Comparison of ENCODE assay signal across 24 mouse cellular contexts in genomic region chr14:67123300-67123699, GRCm38 (mm10).
DNase-seq lines count a peak whose midpoint lies in the region; ATAC-seq lines count a peak whose summit lies in the region.
"Had no signal": no experiment of that assay in that cellular context is flagged by ENCODE, and none has a peak within 500 bp of the region (broad histone marks: within the 10 kb centered on the region; RNA-seq: fewer than 3 reads in every experiment).

No protein-coding gene starts in this region.

- DNase-seq in layer of hippocampus, adult 9-11 months, result peak; percentile 71
- no peak for DNase-seq in layer of hippocampus, postnatal 25 days (ENCODE audit: extremely low spot score in 1 of 2, low spot score in 1 of 2)
- DNase-seq in frontal cortex, adult 2 months (ENCODE audit: extremely low spot score in 1 of 2, low spot score in 1 of 2), result peak; percentile 88 to 91
- peak; percentile 79 to 94 for DNase-seq in left cerebral cortex, postnatal 14 days (ENCODE audit: low spot score in 2 of 2)
- DNase-seq in right cerebral cortex, postnatal 36 days (ENCODE audit: low spot score in 2 of 2), result peak; percentile 81 to 86
- DNase-seq: B cell, adult 2 months; cerebellum, adult 11 months; cerebellum, postnatal 36 days; gastrocnemius, adult 2 months; kidney, adult 8-10 months; kidney, postnatal 14 days; thymus, postnatal 25 days had no signal

- no peak overlapping the region for H3K4me2 ChIP-seq in midbrain, embryonic 16.5 days (ENCODE audit: low read length)
- H3K4me2 ChIP-seq: hindbrain, embryonic 12.5 days; limb, embryonic 15.5 days; liver, embryonic 15.5 days; midbrain, embryonic 11.5 days; neural tube, embryonic 13.5 days had no signal

- intact Hi-C loops in left cerebral cortex, postnatal 14 days (cut with DNase I), result no loop called here

- 77% methylated on average over 7 of the region's 7 CpGs for WGBS in midbrain, embryonic 16.5 days

- H3K36me3 ChIP-seq in midbrain, embryonic 16.5 days (ENCODE audit: control insufficient read depth, insufficient read depth, low read length), result no peaks in the 10 kb centered on the region
- H3K36me3 ChIP-seq: embryonic facial prominence, embryonic 10.5 days; heart, embryonic 10.5 days; hindbrain, embryonic 12.5 days; limb, embryonic 15.5 days; liver, embryonic 15.5 days; neural tube, embryonic 13.5 days had no signal

- ATAC-seq in midbrain, embryonic 16.5 days, result no peak
- ATAC-seq in CD4-positive, CD25-positive, alpha-beta regulatory T cell, adult 4 months, result no peak
- no peak for ATAC-seq in activated CD4-positive, CD25-positive, alpha-beta regulatory T cell, adult 4 months
- ATAC-seq: inflammation-experienced regulatory T-cells, adult 6 months had no signal

- no peak overlapping the region for H3K9ac ChIP-seq in midbrain, embryonic 16.5 days (ENCODE audit: low read depth, low read length)
- H3K9ac ChIP-seq: hindbrain, embryonic 12.5 days; limb, embryonic 15.5 days; liver, embryonic 15.5 days; neural tube, embryonic 13.5 days had no signal

- H3K27me3 ChIP-seq in midbrain, embryonic 16.5 days (ENCODE audit: control insufficient read depth, insufficient read depth, low read depth, low read length), result no peaks in the 10 kb centered on the region
- H3K27me3 ChIP-seq: hindbrain, embryonic 12.5 days; liver, embryonic 15.5 days; neural tube, embryonic 13.5 days had no signal

- no peaks in the 10 kb centered on the region for H3K4me1 ChIP-seq in midbrain, embryonic 16.5 days (ENCODE audit: control insufficient read depth, insufficient read depth, low read length)
- H3K4me1 ChIP-seq: heart, embryonic 10.5 days; limb, embryonic 15.5 days; liver, embryonic 15.5 days had no signal

- no peak overlapping the region for H3K27ac ChIP-seq in midbrain, embryonic 16.5 days (ENCODE audit: low read length)
- H3K27ac ChIP-seq: embryonic facial prominence, embryonic 10.5 days; gastrocnemius, adult 2 months; heart, embryonic 10.5 days; hindbrain, embryonic 12.5 days; limb, embryonic 15.5 days; liver, embryonic 15.5 days; macrophage; neural tube, embryonic 13.5 days had no signal

- H3K9me3 ChIP-seq in midbrain, embryonic 16.5 days (replicated peaks; ENCODE audit: control insufficient read depth, low read length, poor library complexity, severe bottlenecking), result no peaks in the 10 kb centered on the region
- H3K9me3 ChIP-seq: embryonic facial prominence, embryonic 10.5 days; heart, embryonic 10.5 days; hindbrain, embryonic 12.5 days; limb, embryonic 15.5 days; liver, embryonic 15.5 days; neural tube, embryonic 13.5 days had no signal

- no peak overlapping the region for H3K4me3 ChIP-seq in midbrain, embryonic 16.5 days (ENCODE audit: low read depth, low read length)
- H3K4me3 ChIP-seq: embryonic facial prominence, embryonic 10.5 days; gastrocnemius, adult 2 months; heart, embryonic 10.5 days; hindbrain, embryonic 12.5 days; limb, embryonic 15.5 days; liver, embryonic 15.5 days; neural tube, embryonic 13.5 days had no signal

Comparison
In these comparisons a context has a peak if more than half of its experiments do, and no peak if none do; other contexts are left out.
1. DNase-seq: peak in layer of hippocampus, adult 9-11 months (single experiment), frontal cortex, adult 2 months (2 of 2), left cerebral cortex, postnatal 14 days (2 of 2) and right cerebral cortex, postnatal 36 days (2 of 2); none in layer of hippocampus, postnatal 25 days (0 of 2).